Mouse (Mus musculus): ENCODE data around the gene Zbtb9. TPM values are rescaled to one million over a fixed set of nuclear protein-coding genes. Genes with fewer than 3 reads are reported as not detected.

Gene Zbtb9
- polyA plus RNA-seq, 1 experiment from 2014 or later: 10.3 TPM

GRCm38 (mm10) chr17:27017564-27018499 lies 44.9 kb downstream of the Zbtb9 start:
- peak; percentile 78 for ATAC-seq (ENCODE audit: insufficient number of reproducible peaks, low FRiP score)
- Histone ChIP-seq H3K27me3 (replicated peaks) (no peaks in the 10 kb centered on the region), H3K4me2 (peak overlapping the region; percentile 74), H3K27ac (ENCODE audit: poor library complexity, severe bottlenecking) (peak overlapping the region; percentile 61), H3K9me3 (replicated peaks) (no peaks in the 10 kb centered on the region), H3K9ac (peak overlapping the region; percentile 72), H3K36me3 (peaks cover 34% of the 10 kb centered on the region), H3K4me1 (replicated peaks) (peaks cover 12% of the 10 kb centered on the region), H3K4me3 (peak overlapping the region; percentile 58)
- 9% methylated on average over 34 of the region's 34 CpGs for WGBS

- WGBS: 31% methylated on average over 12 of the region's 12 CpGs
Measured at GRCm38 (mm10) chr17:27018555-27019196, 45.7 kb downstream of the Zbtb9 start.

GRCm38 (mm10) chr17:27021076-27021475 lies 48.1 kb downstream of the Zbtb9 start:
- WGBS: 89% methylated on average over 14 of the region's 14 CpGs
- Histone ChIP-seq H3K9ac (no peak overlapping the region), H3K27ac (ENCODE audit: poor library complexity, severe bottlenecking) (no peak overlapping the region), H3K36me3 (peaks cover 66% of the 10 kb centered on the region), H3K4me2 (no peak overlapping the region), H3K27me3 (replicated peaks) (no peaks in the 10 kb centered on the region), H3K4me3 (no peak overlapping the region), H3K4me1 (replicated peaks) (peaks cover 17% of the 10 kb centered on the region), H3K9me3 (replicated peaks) (no peaks in the 10 kb centered on the region)
- ATAC-seq (ENCODE audit: insufficient number of reproducible peaks, low FRiP score): no peak

More at GRCm38 (mm10) chr17:27018555-27019196, 45.7 kb downstream of the Zbtb9 start:
- peak overlapping the region; percentile 72 for H3K9ac ChIP-seq
- H3K4me2 ChIP-seq: peak overlapping the region; percentile 74
- no peaks in the 10 kb centered on the region for H3K9me3 ChIP-seq (replicated peaks)
- H3K4me1 ChIP-seq (replicated peaks): peaks cover 17% of the 10 kb centered on the region
- ATAC-seq (ENCODE audit: insufficient number of reproducible peaks, low FRiP score): no peak
- peak overlapping the region; percentile 61 for H3K27ac ChIP-seq (ENCODE audit: poor library complexity, severe bottlenecking)
- no peaks in the 10 kb centered on the region for H3K27me3 ChIP-seq (replicated peaks)
- peaks cover 43% of the 10 kb centered on the region for H3K36me3 ChIP-seq
- H3K4me3 ChIP-seq: peak overlapping the region; percentile 58

GRCm38 (mm10) chr17:27021736-27022135 lies 48.8 kb downstream of the Zbtb9 start:
- Histone ChIP-seq H3K9ac (no peak overlapping the region), H3K4me1 (replicated peaks) (peaks cover 17% of the 10 kb centered on the region), H3K27ac (ENCODE audit: poor library complexity, severe bottlenecking) (no peak overlapping the region), H3K36me3 (peaks cover 69% of the 10 kb centered on the region), H3K4me3 (no peak overlapping the region), H3K4me2 (no peak overlapping the region), H3K9me3 (replicated peaks) (no peaks in the 10 kb centered on the region), H3K27me3 (replicated peaks) (no peaks in the 10 kb centered on the region)
- WGBS: 90% methylated on average over 9 of the region's 9 CpGs
- ATAC-seq (ENCODE audit: insufficient number of reproducible peaks, low FRiP score): no peak

GRCm38 (mm10) chr17:27023342-27023741 lies 50.4 kb downstream of the Zbtb9 start:
- 70% methylated on average over 4 of the region's 4 CpGs for WGBS
- Histone ChIP-seq H3K4me1 (replicated peaks) (peaks cover 26% of the 10 kb centered on the region), H3K4me2 (no peak overlapping the region), H3K27ac (ENCODE audit: poor library complexity, severe bottlenecking) (0 out of 2 replicates have a peak overlapping the region, but pooled peaks have one; percentile 3), H3K9ac (no peak overlapping the region; the same call in 1 of the 2 replicates), H3K9me3 (replicated peaks) (no peaks in the 10 kb centered on the region), H3K4me3 (no peak overlapping the region), H3K36me3 (peaks cover 69% of the 10 kb centered on the region), H3K27me3 (replicated peaks) (no peaks in the 10 kb centered on the region)
- ATAC-seq (ENCODE audit: insufficient number of reproducible peaks, low FRiP score): no peak

- H3K36me3 ChIP-seq: peaks cover 59% of the 10 kb centered on the region
- H3K4me1 ChIP-seq (replicated peaks): peaks cover 28% of the 10 kb centered on the region
- WGBS: 86% methylated on average over 17 of the region's 17 CpGs
- no peak overlapping the region for H3K4me3 ChIP-seq
- H3K27me3 ChIP-seq (replicated peaks): no peaks in the 10 kb centered on the region
- no peak overlapping the region for H3K27ac ChIP-seq (ENCODE audit: poor library complexity, severe bottlenecking)
- no peak for ATAC-seq (ENCODE audit: insufficient number of reproducible peaks, low FRiP score)
- H3K9ac ChIP-seq: no peak overlapping the region
- H3K4me2 ChIP-seq: no peak overlapping the region
- no peaks in the 10 kb centered on the region for H3K9me3 ChIP-seq (replicated peaks)
Measured at GRCm38 (mm10) chr17:27025326-27025902, 52.4 kb downstream of the Zbtb9 start.

- Histone ChIP-seq H3K4me1 (replicated peaks) (peaks cover 28% of the 10 kb centered on the region), H3K9me3 (replicated peaks) (no peaks in the 10 kb centered on the region), H3K9ac (no peak overlapping the region), H3K36me3 (peaks cover 54% of the 10 kb centered on the region), H3K27ac (ENCODE audit: poor library complexity, severe bottlenecking) (no peak overlapping the region), H3K4me3 (no peak overlapping the region), H3K27me3 (replicated peaks) (no peaks in the 10 kb centered on the region), H3K4me2 (no peak overlapping the region)
- 90% methylated on average over 3 of the region's 3 CpGs for WGBS
- no peak for ATAC-seq (ENCODE audit: insufficient number of reproducible peaks, low FRiP score)
Measured at GRCm38 (mm10) chr17:27025951-27026350, 53.0 kb downstream of the Zbtb9 start.

GRCm38 (mm10) chr17:27027460-27028283 lies 54.7 kb downstream of the Zbtb9 start:
- peak; percentile 8 for ATAC-seq (ENCODE audit: insufficient number of reproducible peaks, low FRiP score)
- peak overlapping the region; percentile 96 for H3K9ac ChIP-seq
- peaks cover 36% of the 10 kb centered on the region for H3K36me3 ChIP-seq
- H3K4me3 ChIP-seq: peak overlapping the region; percentile 79
- H3K4me2 ChIP-seq: peak overlapping the region; percentile 91
- 29% methylated on average over 12 of the region's 12 CpGs for WGBS
- peaks cover 32% of the 10 kb centered on the region for H3K4me1 ChIP-seq (replicated peaks)
- H3K27me3 ChIP-seq (replicated peaks): no peaks in the 10 kb centered on the region
- H3K9me3 ChIP-seq (replicated peaks): no peaks in the 10 kb centered on the region
- H3K27ac ChIP-seq (ENCODE audit: poor library complexity, severe bottlenecking): peak overlapping the region; percentile 73

GRCm38 (mm10) chr17:27028284-27028795 lies 55.4 kb downstream of the Zbtb9 start:
- no peaks in the 10 kb centered on the region for H3K27me3 ChIP-seq (replicated peaks)
- H3K36me3 ChIP-seq: peaks cover 30% of the 10 kb centered on the region
- 0% methylated on average over 19 of the region's 19 CpGs for WGBS
- H3K9me3 ChIP-seq (replicated peaks): no peaks in the 10 kb centered on the region
- peak overlapping the region; percentile 91 for H3K4me2 ChIP-seq
- peak overlapping the region; percentile 73 for H3K27ac ChIP-seq (ENCODE audit: poor library complexity, severe bottlenecking)
- peak; percentile 74 for ATAC-seq (ENCODE audit: insufficient number of reproducible peaks, low FRiP score)
- H3K4me3 ChIP-seq: peak overlapping the region; percentile 79
- peaks cover 31% of the 10 kb centered on the region for H3K4me1 ChIP-seq (replicated peaks)
- peak overlapping the region; percentile 96 for H3K9ac ChIP-seq

GRCm38 (mm10) chr17:27028909-27029308 lies 55.9 kb downstream of the Zbtb9 start, which contains the start of gene Bak1:
Gene Bak1, minus strand, starts transcription at chr17:27029009.
- Histone ChIP-seq H3K4me3 (peak within 1 kb of the TSS; percentile 79), H3K9me3 (replicated peaks) (no peaks in the 10 kb centered on the region), H3K4me1 (replicated peaks) (peaks cover 30% of the 10 kb centered on the region), H3K36me3 (peaks cover 24% of the 10 kb centered on the region), H3K27me3 (replicated peaks) (no peaks in the 10 kb centered on the region), H3K9ac (peak within 1 kb of the TSS; percentile 96), H3K27ac (ENCODE audit: poor library complexity, severe bottlenecking) (peak within 1 kb of the TSS; percentile 73), H3K4me2 (peak within 1 kb of the TSS; percentile 91)
- WGBS: 59% methylated on average over 3 of the region's 4 CpGs
- no peak for ATAC-seq (ENCODE audit: insufficient number of reproducible peaks, low FRiP score)

All from heart, embryonic 12.5 days (tissue).